Mouse (Mus musculus) MEL (cell line): ENCODE measurements around the gene Serpinb6b.

Source experiments
- CHD2 ChIP-seq: IDR thresholded peaks from 2 replicates; pipeline ENCODE4 v1.6.1; 2011; ENCODE audit warnings: low read length, improper control_type of control experiment
- CTCF ChIP-seq, 3 experiments: IDR thresholded peaks in 2 of 3; conservative IDR thresholded peaks in 1 of 3; 2 replicates each; pipeline ENCODE4 v1.5.1; 2011 to 2012; ENCODE audit warnings: low read length in 3 of 3, low read depth in 2 of 3, mild to moderate bottlenecking in 2 of 3, improper control_type of control experiment in 1 of 3, inconsistent platforms in 1 of 3, mixed read lengths in 1 of 3, moderate library complexity in 1 of 3; ENCODE audit not compliant: control insufficient read depth in 1 of 3, insufficient read depth in 1 of 3, poor library complexity in 1 of 3, severe bottlenecking in 1 of 3
- POLR2A ChIP-seq, 2 experiments: IDR thresholded peaks; 2 replicates each; pipeline ENCODE4 v1.6.1; 2011 to 2012; ENCODE audit warnings: low read length in 2 of 2, mild to moderate bottlenecking in 2 of 2, control low read depth in 1 of 2, improper control_type of control experiment in 1 of 2, low read depth in 1 of 2, moderate library complexity in 1 of 2; ENCODE audit not compliant: control insufficient read depth in 1 of 2, insufficient read depth in 1 of 2, poor library complexity in 1 of 2
- RCOR1 ChIP-seq: IDR thresholded peaks from 2 replicates; pipeline ENCODE4 v1.6.1; 2012; ENCODE audit warnings: low read depth, mild to moderate bottlenecking, inconsistent platforms, low read length, improper control_type of control experiment
- TAL1 ChIP-seq: IDR thresholded peaks from 2 replicates; pipeline ENCODE4 v1.6.1; 2012; ENCODE audit warnings: mild to moderate bottlenecking, inconsistent platforms, low read length, moderate library complexity, mixed read lengths

DNA sequence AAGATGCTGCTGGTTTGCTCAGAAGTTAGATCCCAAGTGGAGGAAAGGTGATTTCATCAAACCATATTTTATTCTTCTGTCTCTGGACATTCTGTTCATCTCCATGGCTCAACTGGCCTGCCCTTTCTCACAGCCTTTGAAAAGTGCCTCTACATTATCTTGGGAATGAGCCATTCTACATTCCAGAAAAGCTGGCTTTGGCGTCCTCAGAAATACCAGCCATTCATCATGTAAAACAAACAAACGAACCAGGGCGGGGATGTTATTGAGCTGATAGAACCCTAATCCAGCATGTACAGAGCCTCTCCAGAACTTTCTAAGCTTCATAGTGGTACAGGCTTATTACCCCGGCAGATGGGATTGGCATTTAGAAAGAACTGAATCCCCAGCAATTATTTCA is 7.1 kb upstream of the Serpinb6b start:
- TF ChIP-seq CTCF (IDR thresholded peaks at IDR 0.05 in 2 of 3, conservative IDR thresholded peaks at IDR 0.05 in 1 of 3; ENCODE audit: control insufficient read depth in 1 of 3, insufficient read depth in 1 of 3, low read depth in 2 of 3, low read length in 3 of 3, poor library complexity in 1 of 3, severe bottlenecking in 1 of 3) (no peak), TAL1 (no peak), CHD2 (no peak), POLR2A (IDR thresholded peaks at IDR 0.05; ENCODE audit: control insufficient read depth in 1 of 2, insufficient read depth in 1 of 2, low read depth in 1 of 2, low read length in 2 of 2, poor library complexity in 1 of 2) (no peak), RCOR1 (no peak)
